Mouse (Mus musculus) cerebellum, adult 9-10 months (tissue): ENCODE measurements around the gene Crtam.
A peak's percentile ranks its signal among the peaks of the same experiment; 100 is the strongest.

Experiments used
- DNase-seq: peaks from one replicate; pipeline ENCODE4 v3.0.0; 2022

Crtam gene

DNA sequence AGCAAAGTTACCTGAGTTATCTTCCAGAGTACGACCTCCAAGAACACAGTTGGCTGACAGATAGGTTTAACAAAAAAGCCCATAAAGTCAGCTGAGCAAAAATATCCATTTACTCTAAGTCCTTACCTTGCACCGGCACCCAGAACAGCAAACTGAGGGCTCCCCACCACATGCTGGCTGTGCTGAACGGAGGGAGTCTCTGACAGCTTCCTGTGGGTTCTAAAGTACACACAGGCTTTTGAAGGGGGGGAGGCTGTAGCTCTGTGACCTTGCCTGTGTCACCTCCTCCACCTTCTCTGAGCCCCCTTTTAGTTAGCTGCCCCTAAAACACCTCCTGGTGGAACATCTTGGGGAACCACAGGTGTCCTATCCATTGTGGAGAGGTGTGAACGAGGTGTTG lies at the start of gene Crtam:
TSS of gene Crtam (minus strand) at position 214 of the 400 bp plus-strand sequence.
- no peak for DNase-seq

DNA sequence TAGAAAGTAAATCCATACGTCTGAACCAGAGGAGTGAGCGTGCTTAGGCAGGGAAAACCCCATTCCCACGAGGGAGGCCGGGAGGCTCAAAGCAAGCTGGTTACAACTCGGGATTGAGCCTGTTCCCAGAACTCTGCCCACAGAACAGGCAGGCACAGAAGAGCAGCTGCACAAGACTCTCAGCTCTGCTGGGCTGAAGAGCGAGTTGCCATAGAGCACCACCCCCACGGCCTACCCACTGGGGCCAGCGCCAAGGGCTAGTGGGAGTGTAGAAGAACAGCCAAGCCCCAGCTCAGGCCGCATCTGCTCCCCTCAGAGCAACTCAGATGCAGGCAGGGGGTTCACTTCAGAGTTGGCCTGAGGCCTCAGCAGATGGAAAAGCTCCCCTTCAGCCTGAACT lies 49.7 kb upstream of the Crtam start:
- DNase-seq: peak; percentile 90

DNA sequence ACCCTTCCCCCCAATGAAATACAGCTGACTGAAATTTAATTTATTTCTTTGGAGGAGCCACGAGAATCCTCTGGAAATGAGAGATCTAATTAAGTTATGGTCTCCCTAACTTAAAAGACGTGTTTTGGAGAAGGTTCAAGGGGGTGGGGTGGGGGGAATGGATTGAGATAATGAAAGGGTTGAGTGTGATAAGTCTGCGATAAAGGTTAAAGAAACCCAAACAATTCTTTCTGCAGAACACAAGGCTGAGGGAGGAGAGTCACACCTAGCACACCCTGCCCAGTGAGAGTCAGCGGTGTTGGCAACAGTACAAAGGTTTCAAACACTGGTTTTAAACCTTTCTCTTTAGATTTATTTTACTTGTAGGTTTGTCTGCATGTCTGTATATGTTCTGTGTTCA lies 49.0 kb upstream of the Crtam start:
- no peak for DNase-seq

- DNase-seq: no peak
These were observed 46.9 kb upstream of the Crtam start for GRCm38 (mm10) chr9:41051080-41051932.

- no peak for DNase-seq
These were observed 46.1 kb upstream of the Crtam start for GRCm38 (mm10) chr9:41050331-41051079.

DNA sequence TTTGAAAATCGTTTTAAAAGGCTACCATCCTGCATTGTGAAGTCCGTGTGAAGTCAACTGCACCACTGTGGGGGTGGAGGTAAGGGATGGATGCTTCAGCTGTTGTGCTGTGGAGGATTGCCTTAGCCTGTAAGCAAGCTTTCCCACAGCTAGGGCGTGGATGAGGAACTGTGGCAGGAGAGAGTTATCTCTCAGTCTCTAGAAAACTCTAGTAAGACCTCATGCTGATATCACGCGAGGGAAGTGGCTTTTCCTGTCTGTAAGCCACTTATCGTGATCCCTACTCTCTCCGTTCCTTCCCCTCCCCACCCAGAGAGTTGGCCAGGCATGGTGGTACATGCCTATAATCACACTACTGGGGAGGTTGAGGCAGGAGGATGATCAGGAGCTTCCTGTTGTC lies 44.9 kb upstream of the Crtam start:
- no peak for DNase-seq

- DNase-seq: no peak
These were observed 44.4 kb upstream of the Crtam start for GRCm38 (mm10) chr9:41048820-41049219.

GRCm38 (mm10) chr9:41048216-41048615 lies 43.8 kb upstream of the Crtam start:
- no peak for DNase-seq

- DNase-seq: no peak
These were observed 43.2 kb upstream of the Crtam start for GRCm38 (mm10) chr9:41047654-41048053.

GRCm38 (mm10) chr9:41044626-41045025 lies 40.2 kb upstream of the Crtam start:
- peak; percentile 99 for DNase-seq

DNA sequence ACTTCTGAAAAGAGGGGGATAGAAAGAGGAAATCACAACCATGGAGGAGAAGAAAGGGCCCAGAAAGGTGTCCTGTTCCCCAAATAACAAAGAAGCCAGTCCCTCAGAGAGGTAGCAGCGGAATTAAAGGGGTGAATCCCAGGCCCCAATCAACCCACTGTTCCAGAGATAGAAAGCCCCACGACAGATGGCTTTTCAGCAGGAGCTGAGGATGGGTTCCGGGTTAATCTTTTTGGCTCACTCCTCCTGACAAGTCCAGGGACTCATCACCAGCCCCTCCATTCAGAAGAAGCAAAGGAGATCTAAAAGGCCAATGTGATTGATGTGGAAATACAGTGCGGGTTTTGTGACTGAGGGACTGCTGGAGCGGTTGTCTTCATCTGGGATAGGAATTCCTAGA lies 39.2 kb upstream of the Crtam start:
- peak; percentile 81 for DNase-seq

DNA sequence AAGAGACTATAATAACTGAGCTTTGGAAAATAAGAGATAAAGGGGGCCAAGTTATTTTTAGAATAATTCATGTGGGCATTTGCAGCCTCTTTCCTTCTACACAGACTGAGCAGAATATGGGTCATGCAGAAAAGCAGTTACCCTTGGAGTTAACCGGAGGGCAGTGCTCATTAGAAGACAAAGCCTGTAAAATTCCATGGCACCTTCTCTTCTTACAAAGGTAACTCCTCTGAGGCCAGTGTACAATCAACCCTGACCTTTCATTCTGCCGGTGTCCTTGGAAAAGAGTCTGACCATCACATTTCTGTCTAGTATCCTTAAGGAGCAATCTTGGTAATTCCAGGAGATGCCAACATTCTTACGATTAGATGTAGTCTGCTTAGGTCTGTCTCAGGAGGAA lies 37.0 kb upstream of the Crtam start:
- DNase-seq: peak; percentile 48

DNA sequence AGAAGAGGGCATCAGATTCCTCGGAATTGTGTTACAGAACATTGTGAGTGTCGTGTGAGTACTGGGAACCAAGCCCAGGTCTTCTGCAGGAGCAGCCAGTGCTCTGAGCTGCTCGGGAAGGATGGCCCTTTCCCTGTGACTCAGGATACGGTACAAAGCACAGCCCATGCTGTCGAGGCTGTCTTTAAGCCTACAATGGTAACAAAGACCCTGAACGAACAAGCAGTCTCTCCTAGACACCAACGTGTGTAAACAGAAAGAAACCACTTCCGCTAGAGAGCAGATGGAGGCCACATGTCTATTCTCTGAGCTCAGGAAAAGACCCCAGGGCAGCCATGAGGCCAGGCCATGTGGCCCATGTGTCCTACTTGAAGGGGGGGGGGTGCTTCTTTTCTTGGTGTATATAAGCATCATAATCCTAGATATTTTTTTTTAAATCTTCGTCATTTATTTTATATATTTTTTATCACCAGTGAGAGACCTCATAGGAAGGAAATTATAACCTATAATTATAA lies 33.8 kb upstream of the Crtam start:
- DNase-seq: peak; percentile 14

GRCm38 (mm10) chr9:41031590-41032489 lies 27.4 kb upstream of the Crtam start:
- no peak for DNase-seq

GRCm38 (mm10) chr9:41029827-41030226 lies 25.4 kb upstream of the Crtam start:
- no peak for DNase-seq

GRCm38 (mm10) chr9:41028470-41028869 lies 24.0 kb upstream of the Crtam start:
- DNase-seq: peak; percentile 75

DNA sequence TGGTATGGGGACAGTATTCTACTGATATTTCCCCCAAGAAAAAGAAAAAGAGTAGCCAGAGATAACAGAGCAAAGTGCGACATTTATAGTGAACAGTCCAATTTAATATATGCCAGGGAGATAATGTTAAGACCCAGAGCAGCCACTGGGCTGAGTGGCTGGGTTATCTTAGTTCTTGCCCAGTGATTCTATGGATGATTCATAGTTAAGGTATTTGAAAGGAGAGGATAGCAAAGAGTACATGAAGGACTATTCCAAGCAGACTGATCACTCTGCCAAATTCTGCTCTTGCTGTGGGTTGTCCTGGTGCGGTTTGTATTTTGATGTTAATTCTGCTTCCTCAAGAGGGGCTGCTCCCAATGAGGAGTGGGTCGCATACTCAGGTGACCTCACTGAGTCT lies 17.3 kb upstream of the Crtam start:
- DNase-seq: no peak

DNA sequence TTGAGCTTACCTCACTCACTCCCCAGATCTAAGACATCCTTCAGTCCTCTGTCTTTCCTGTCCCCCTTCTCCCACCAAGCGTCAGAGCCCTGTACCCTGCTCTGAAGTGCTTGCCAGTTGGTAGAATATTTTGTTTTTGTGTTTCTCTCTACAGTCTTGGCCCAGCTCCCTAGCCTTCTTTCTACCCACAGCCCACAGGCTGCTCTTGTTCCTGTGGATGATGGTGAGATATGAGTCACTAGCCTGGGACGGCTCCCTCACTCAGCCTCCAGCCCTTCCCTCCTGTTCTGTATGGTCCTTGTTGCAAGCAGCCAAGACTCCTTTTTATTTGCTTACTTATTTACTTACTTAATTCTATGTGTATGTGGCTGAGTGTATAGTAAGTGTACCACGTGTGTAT lies 16.1 kb upstream of the Crtam start:
- DNase-seq: no peak

DNA sequence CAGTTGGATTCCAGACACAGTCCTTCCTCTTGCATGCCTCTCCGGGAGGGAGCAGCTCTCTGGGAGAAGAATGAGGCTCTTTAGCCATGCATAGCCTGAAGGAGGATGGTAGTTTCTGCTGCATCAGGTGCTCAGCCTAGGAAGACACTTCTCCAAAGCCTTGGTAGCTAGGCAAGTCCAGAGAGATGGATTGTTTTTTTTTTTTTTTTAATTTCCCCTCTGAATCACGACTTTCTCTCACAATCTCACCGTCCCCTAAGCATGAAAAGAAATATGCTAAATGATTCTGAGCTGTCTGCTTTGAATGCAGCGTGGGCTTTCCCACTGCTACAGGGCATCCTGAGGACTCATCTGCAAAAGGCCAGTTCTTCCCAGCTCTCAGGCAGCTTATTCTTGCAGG lies 10.1 kb upstream of the Crtam start:
- no peak for DNase-seq

- no peak for DNase-seq
These were observed 8.0 kb upstream of the Crtam start for GRCm38 (mm10) chr9:41012456-41012855.

GRCm38 (mm10) chr9:41011512-41012436 lies 7.3 kb upstream of the Crtam start:
- no peak for DNase-seq

DNA sequence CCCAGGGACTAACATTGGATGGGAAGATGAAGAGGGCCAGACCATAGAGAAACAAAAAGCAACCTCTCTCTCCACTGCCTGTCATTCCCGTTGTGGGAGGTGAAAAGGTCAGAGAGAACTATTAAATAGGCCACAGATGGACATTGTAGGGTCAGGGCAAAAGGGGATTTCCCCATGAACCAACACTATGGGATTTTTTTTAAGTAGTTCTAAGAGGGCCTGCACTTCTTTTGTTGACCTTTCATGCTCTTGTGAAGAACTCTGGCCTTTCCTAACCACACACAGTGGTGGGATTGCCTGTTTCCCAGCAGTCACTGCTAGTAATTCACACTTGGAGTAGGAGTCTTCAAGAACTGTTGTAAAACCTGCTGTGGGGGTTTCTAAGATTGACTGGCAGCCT lies 3.4 kb upstream of the Crtam start:
- DNase-seq: no peak
